Mouse (Mus musculus) c-Kit-positive CD71-negative TER-119-negative erythroid progenitor cells, embryonic 14.5 days (primary cell): ENCODE data around the gene Nmd3.

ENCODE experiments used
- DNase-seq: peaks from one replicate; pipeline ENCODE4 v3.0.0-alpha.2; 2013; ENCODE audit warnings: low read depth

Nmd3 gene

GRCm38 (mm10) chr3:69763630-69764565 lies 42.1 kb downstream of the Nmd3 start:
- DNase-seq = no peak

DNA sequence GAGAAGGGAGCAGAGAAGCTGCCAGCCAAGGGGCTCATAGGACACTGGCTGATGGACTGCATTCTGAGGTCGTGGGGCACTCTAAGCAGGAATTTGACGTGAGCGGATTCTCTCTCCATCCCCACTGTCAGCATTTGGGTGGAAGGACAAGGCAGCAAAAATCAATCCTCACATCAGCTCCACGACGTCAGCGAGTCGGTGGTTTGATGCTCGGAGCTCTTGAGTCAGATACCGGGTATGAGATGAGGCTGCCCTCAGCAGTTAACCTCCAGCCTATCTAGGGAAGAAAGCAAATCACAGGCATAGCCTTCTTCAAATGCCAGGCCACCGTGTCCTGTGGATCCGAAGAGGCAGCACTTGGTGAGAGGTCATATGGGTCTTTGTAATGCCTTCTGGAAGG lies 43.4 kb downstream of the Nmd3 start:
- no peak for DNase-seq

- DNase-seq = no peak
Observed at GRCm38 (mm10) chr3:69769150-69769549, 47.4 kb downstream of the Nmd3 start.

DNA sequence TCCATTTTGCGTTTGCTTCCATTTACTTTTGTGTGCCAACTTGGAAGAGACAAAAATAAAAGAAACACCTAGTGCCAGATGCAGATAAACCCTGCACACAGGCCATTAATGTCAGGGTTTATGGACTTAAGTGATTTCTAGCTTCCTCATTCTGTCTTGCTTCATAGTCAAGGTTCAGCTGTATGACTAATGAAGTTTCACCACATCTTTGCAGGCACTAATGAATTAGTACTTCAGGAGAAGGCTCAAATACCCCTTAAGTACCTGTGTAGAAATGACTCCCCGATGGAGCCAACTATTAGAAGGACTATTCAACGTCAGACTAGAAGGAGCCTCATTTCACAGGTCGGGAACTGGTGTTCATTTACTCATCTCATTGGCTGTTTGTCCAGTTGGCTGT lies 51.6 kb downstream of the Nmd3 start:
- DNase-seq = no peak

GRCm38 (mm10) chr3:69779246-69779796 lies 57.5 kb downstream of the Nmd3 start:
- DNase-seq = no peak

DNA sequence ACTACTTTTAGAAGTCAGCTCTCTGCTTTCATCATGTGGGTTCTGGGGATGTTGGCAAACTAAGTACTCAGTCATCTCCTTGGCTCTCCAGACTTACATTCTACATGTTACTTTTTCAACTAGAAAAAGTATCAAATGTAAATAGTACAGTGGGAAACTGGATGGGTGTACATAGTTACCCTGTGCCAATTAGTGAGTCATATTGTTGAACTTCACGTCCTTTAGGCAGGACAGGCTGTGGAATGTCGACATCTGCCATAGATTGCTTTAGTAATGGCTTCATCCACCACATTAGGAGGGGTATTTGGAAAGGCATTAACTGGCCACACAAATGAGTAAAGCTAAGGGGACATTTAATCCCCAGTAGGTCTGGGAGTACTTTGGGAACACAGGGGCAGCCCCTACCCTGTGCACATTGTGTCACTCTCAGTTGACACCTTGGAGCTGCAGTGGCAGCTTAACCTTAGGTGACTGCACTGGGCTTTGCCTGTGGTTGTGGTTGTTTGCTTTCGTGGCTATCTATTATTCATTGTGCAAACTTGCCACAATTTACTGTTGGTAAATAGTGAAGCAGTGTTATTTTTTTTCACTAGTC lies 71.1 kb downstream of the Nmd3 start:
- no peak for DNase-seq

- no peak for DNase-seq
Observed at GRCm38 (mm10) chr3:69797533-69797932, 75.7 kb downstream of the Nmd3 start.

DNA sequence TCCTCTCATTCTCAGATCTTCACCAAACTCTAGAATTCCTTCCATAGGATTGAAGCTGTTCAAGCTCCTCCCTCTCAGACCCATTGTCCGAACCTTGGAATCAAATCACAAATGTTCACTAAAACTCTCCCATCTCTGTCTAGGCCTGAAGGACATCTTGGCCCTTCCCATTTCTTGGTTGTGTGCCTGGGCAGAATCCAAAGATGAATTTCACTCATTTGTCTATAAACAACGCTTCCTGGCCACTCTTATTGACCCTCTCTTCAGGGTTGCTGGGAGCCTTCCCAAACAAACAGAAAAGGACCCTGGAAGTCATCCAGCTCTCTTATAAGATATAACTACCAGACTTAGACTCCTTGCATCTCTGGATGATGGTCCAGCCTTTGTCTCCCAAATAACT lies 76.2 kb downstream of the Nmd3 start:
- no peak for DNase-seq

DNA sequence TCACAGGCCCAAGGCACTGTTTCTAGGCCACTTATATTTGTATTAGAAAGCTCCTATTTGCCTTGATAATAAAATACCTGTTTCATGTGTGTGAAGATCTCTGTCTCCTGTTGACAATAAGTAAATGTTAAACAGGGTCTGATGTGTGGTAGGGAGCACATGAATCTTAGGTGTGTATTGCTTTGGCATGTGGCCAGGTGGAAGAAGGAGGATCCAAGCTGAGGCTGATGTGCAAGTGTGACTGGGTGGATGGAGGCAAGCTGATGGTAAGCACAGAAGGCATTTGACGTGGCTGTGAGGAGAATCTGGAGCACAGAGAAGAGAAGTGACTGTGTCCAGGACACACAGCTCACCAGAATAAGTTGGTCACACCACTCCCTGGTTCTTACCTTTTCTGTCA lies 77.3 kb downstream of the Nmd3 start:
- no peak for DNase-seq

GRCm38 (mm10) chr3:69800829-69801384 lies 79.1 kb downstream of the Nmd3 start:
- DNase-seq = no peak

DNA sequence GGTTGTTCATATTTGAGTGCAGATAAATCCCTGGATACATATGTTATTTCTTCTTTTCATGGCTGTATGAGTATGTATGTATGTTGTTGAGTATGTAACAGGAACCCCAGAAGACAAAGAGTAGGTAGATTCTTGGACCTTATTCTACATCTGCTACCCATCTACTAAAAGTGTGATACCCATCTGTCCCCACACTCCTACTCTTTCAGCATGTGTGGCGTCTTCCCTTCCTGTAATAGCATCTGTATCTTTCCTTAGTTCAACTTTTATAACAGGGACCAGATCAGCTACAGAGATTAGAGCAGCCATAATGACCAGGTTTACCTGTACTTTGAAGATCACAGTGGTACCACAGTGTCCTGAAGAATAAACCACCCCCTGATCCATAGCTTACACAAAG lies 81.4 kb downstream of the Nmd3 start:
- no peak for DNase-seq
